Mouse (Mus musculus) liver, postnatal 0 days (tissue): ENCODE measurements at regions not wholly inside any gene's neighbourhood (a gene's known extent, or its start where the extent isn't known, plus 50 kb on each side); places are given as distances from the start of the nearest gene placed in this dataset.

ENCODE experiments used
- ATAC-seq: fragments of 200-750 bp; cut with Nextera tagmentation; 2 replicates; pipeline ENCODE4 v1.8.0; 2017; ENCODE audit warnings: mild to moderate bottlenecking, moderate library complexity
- DNase-seq: peaks from one replicate; pipeline ENCODE4 v3.0.0-alpha.2; 2016
- H3K27ac ChIP-seq: fragments of 300-500 bp; sonication (generic); 2 replicates; pipeline ENCODE4 v1.5.1; 2014; ENCODE audit warnings: antibody characterized with exemption, moderate library complexity, mild to moderate bottlenecking, low read depth
- H3K27me3 ChIP-seq: fragments of 300-500 bp; sonication (generic); 2 replicates; pipeline ENCODE4 v1.6.1; 2014; ENCODE audit warnings: low read length, control low read depth, mixed read lengths; ENCODE audit not compliant: insufficient read depth
- H3K36me3 ChIP-seq: fragments of 300-500 bp; sonication (generic); replicated peaks from 2 replicates; pipeline ENCODE4 v1.6.1; 2014; ENCODE audit warnings: mild to moderate bottlenecking, control low read depth, low read length, moderate library complexity, mixed read lengths; ENCODE audit not compliant: insufficient read depth
- H3K4me1 ChIP-seq: fragments of 300-500 bp; sonication (generic); 2 replicates; pipeline ENCODE4 v1.6.1; 2014; ENCODE audit warnings: antibody characterized with exemption, mild to moderate bottlenecking, control low read depth; ENCODE audit not compliant: insufficient read depth
- H3K4me2 ChIP-seq: fragments of 300-500 bp; sonication (generic); 2 replicates; pipeline ENCODE4 v1.6.1; 2014; ENCODE audit warnings: low read depth, mild to moderate bottlenecking, low read length, moderate library complexity, mixed read lengths
- H3K4me3 ChIP-seq: fragments of 300-500 bp; sonication (generic); 2 replicates; pipeline ENCODE4 v1.5.1; 2014; ENCODE audit warnings: low read depth, low read length
- H3K9ac ChIP-seq: fragments of 300-500 bp; sonication (generic); replicated peaks from 2 replicates; pipeline ENCODE4 v1.6.1; 2014; ENCODE audit warnings: mild to moderate bottlenecking, moderate library complexity
- H3K9me3 ChIP-seq: fragments of 300-500 bp; sonication (generic); 2 replicates; pipeline ENCODE4 v1.6.1; 2016; ENCODE audit warnings: mild to moderate bottlenecking, control low read depth, low read length, mixed read lengths
- CTCF ChIP-seq: sonication (generic); IDR thresholded peaks from 2 replicates; pipeline ENCODE4 v1.5.1; 2016; ENCODE audit warnings: antibody characterized with exemption, low read depth
- EP300 ChIP-seq: IDR thresholded peaks from 2 replicates; pipeline ENCODE4 v1.6.1; 2016; ENCODE audit warnings: antibody characterized with exemption, low read depth, mild to moderate bottlenecking
- WGBS: fragments of 180-500 bp; shearing (Covaris S2); extraction: QIAGEN DNeasy Blood & Tissue Kit; methylation state at CpG from one replicate; pipeline ENCODE4 v1.1.7; 2014; ENCODE audit not compliant: insufficient replicate concordance; 5-methylcytosine and 5-hydroxymethylcytosine counted together

DNA sequence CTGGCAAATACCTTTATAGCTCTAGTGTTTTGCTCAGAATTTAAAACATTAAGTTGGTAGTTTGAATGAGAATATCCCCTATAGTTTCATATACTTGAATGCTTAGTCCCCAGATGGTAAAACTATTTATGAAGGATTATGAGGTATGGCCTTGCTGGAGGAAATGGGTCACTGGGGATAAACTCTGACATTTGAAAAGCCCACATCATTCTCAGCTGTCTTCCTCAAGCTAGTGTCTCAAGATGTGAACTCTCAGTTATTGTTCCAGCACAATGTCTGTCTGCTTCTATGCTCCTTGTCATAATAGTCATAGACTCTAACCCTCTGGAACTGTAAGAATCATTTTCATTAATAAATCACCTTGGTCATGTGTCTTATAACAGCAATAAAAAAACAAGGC lies 2004.1 kb upstream of the Gm8797 start:
- H3K4me1 ChIP-seq = no peaks in the 10 kb centered on the region
- no peaks in the 10 kb centered on the region for H3K36me3 ChIP-seq
- H3K9ac ChIP-seq = no peak overlapping the region
- ATAC-seq = no peak
- H3K27ac ChIP-seq = no peak overlapping the region
- H3K27me3 ChIP-seq = no peaks in the 10 kb centered on the region
- no peak for TF ChIP-seq EP300
- TF ChIP-seq CTCF = no peak
- H3K9me3 ChIP-seq = no peaks in the 10 kb centered on the region
- DNase-seq = no peak
- no peak overlapping the region for H3K4me2 ChIP-seq
- no peak overlapping the region for H3K4me3 ChIP-seq

DNA sequence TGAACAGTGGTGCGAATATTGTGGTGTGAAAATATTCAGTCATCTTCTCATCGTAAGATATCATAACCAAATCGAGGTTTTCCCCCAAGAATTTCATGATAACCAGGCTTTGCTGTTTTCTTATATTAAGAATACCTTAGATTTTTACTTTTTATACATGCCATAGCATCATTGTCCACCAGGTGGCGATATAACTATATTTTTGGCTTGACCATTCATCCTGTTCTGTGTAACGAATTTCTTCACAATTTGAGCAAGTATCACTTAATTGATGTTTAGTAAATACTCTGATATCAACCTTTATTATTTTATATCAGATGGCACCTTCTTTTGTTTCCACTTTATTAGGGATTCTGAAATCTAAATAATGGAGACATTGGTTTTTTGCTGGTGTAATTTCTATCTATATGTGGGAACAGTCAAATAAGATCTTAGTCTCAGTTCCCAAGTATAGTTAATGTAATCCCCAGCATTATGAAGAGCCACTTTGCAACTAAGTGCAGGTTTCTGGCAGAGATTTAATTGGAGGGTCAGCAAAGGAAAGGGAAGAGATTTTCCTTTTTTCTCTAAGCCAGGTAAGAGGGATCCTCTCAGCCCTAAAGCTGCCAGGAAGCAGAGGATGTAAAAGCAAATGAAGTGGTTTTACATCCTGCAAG lies 1998.9 kb upstream of the Gm8797 start:
- Histone ChIP-seq H3K27me3 (no peaks in the 10 kb centered on the region), H3K9ac (no peak overlapping the region), H3K27ac (no peak overlapping the region), H3K4me3 (no peak overlapping the region), H3K4me2 (no peak overlapping the region), H3K9me3 (no peaks in the 10 kb centered on the region), H3K4me1 (no peaks in the 10 kb centered on the region), H3K36me3 (no peaks in the 10 kb centered on the region)
- 10% methylated on average over 5 of the region's 5 CpGs for WGBS
- no peak for DNase-seq
- TF ChIP-seq CTCF (peak; percentile 60), EP300 (no peak)
- no peak for ATAC-seq

GRCm38 (mm10) chr3:3761346-3761745 lies 1989.3 kb upstream of the Gm8797 start:
- DNase-seq (no peak), ATAC-seq (no peak)
- Histone ChIP-seq H3K4me2 (no peak overlapping the region), H3K27ac (no peak overlapping the region), H3K9me3 (no peaks in the 10 kb centered on the region), H3K9ac (no peak overlapping the region), H3K4me3 (no peak overlapping the region), H3K27me3 (no peaks in the 10 kb centered on the region), H3K4me1 (no peaks in the 10 kb centered on the region), H3K36me3 (no peaks in the 10 kb centered on the region)
- WGBS = 45% methylated on average over 1 of the region's 1 CpGs
- TF ChIP-seq CTCF (no peak), EP300 (no peak)

GRCm38 (mm10) chr3:3784200-3784599 lies 1966.4 kb upstream of the Gm8797 start:
- DNase-seq (no peak), ATAC-seq (no peak)
- Histone ChIP-seq H3K27ac (no peak overlapping the region), H3K4me1 (no peaks in the 10 kb centered on the region), H3K36me3 (no peaks in the 10 kb centered on the region), H3K9me3 (no peaks in the 10 kb centered on the region), H3K9ac (no peak overlapping the region), H3K27me3 (no peaks in the 10 kb centered on the region), H3K4me3 (no peak overlapping the region), H3K4me2 (no peak overlapping the region)
- WGBS = 62% methylated on average over 3 of the region's 3 CpGs
- no peak for TF ChIP-seq EP300
- no peak for TF ChIP-seq CTCF

- TF ChIP-seq EP300 (no peak), CTCF (no peak)
- Histone ChIP-seq H3K4me2 (no peak overlapping the region), H3K4me1 (no peaks in the 10 kb centered on the region), H3K9me3 (no peaks in the 10 kb centered on the region), H3K27me3 (no peaks in the 10 kb centered on the region), H3K4me3 (no peak overlapping the region), H3K27ac (no peak overlapping the region), H3K9ac (no peak overlapping the region), H3K36me3 (no peaks in the 10 kb centered on the region)
- DNase-seq (no peak), ATAC-seq (no peak)
- WGBS = 61% methylated on average over 2 of the region's 2 CpGs
Measured at GRCm38 (mm10) chr3:3786039-3786438, 1964.6 kb upstream of the Gm8797 start.

DNA sequence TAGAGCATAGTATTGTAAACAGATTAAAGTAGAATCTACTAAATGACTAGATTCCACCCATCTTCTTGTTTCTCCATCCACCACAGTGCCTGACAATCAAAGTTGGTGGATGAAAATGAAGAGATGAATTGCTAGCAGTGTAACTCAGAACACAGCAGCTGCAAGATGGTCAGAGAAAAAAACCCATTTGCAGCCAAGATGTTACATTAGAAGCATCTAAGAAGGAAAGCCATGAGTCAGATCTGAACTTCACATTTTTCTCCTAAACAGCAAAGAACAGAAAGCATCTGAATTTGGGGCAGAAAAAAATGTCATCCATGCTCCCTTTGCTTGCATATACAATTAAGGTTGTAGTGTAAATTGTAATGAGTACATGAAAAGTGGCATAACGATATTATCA lies 1942.8 kb upstream of the Gm8797 start:
- ATAC-seq (no peak), DNase-seq (no peak)
- no peaks in the 10 kb centered on the region for H3K4me1 ChIP-seq
- H3K9me3 ChIP-seq = no peaks in the 10 kb centered on the region
- no peak overlapping the region for H3K9ac ChIP-seq
- TF ChIP-seq EP300 (no peak), CTCF (no peak)
- no peak overlapping the region for H3K4me2 ChIP-seq
- WGBS = 70% methylated on average over 1 of the region's 1 CpGs
- H3K36me3 ChIP-seq = no peaks in the 10 kb centered on the region
- no peak overlapping the region for H3K27ac ChIP-seq
- H3K4me3 ChIP-seq = no peak overlapping the region
- H3K27me3 ChIP-seq = no peaks in the 10 kb centered on the region

DNA sequence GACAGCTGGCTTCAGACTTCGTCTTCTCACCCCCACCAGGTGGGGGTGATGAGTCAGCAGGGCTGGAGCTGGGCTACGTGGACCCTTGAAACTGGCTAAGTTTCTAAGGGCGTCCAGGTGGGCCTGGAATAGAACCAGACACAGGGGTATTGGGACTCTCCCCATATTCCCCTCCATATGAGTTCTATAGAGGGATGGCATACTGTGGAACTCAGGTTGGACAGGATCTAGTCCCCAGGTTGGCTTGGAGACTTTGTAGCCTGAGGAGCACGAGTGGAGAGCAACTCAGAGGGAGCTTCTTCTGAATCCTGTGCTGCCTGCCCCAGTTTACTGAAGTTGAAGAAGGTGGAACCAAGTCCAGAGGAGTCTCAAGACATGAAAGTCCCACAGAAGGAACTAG lies 1921.6 kb upstream of the Gm8797 start:
- Histone ChIP-seq H3K4me1 (no peaks in the 10 kb centered on the region), H3K4me3 (no peak overlapping the region), H3K27ac (no peak overlapping the region), H3K9me3 (no peaks in the 10 kb centered on the region), H3K9ac (no peak overlapping the region), H3K4me2 (no peak overlapping the region), H3K36me3 (no peaks in the 10 kb centered on the region), H3K27me3 (no peaks in the 10 kb centered on the region)
- DNase-seq = no peak
- WGBS = 44% methylated on average over 4 of the region's 4 CpGs
- TF ChIP-seq EP300 (no peak), CTCF (no peak)
- ATAC-seq = no peak
